Mouse (Mus musculus) brain, embryonic 14.5 days (tissue): ENCODE results near the gene Zfp992.

Source experiments
- CTCF ChIP-seq: fragments of 200-500 bp; IDR thresholded peaks from 2 replicates; pipeline ENCODE4 v1.5.1; 2012; ENCODE audit warnings: inconsistent platforms, mild to moderate bottlenecking, moderate library complexity, borderline replicate concordance; ENCODE audit not compliant: insufficient read depth, insufficient read length; ENCODE audit errors: extremely low read depth
- POLR2A ChIP-seq: fragments of 200-500 bp; IDR thresholded peaks from 2 replicates; pipeline ENCODE4 v1.6.1; 2012; ENCODE audit warnings: mild to moderate bottlenecking, inconsistent platforms, borderline replicate concordance; ENCODE audit not compliant: poor library complexity, insufficient read depth, insufficient read length, severe bottlenecking; ENCODE audit errors: extremely low read depth

- TF ChIP-seq CTCF (no peak), POLR2A (no peak)
Measured at GRCm38 (mm10) chr4:146492439-146492838, 43.6 kb downstream of the Zfp992 start.
